Mouse (Mus musculus) hindbrain, embryonic 14.5 days (tissue): ENCODE results near the gene Aoc3. TPM values are rescaled to one million over a fixed set of nuclear protein-coding genes. Genes with fewer than 3 reads are reported as not detected.

Experiments used
- ATAC-seq: fragments of 200-750 bp; cut with Nextera tagmentation; 2 replicates; pipeline ENCODE4 v1.8.0; 2017; ENCODE audit warnings: moderate number of reproducible peaks, mild to moderate bottlenecking, moderate TSS enrichment, moderate library complexity; ENCODE audit not compliant: low FRiP score
- DNase-seq: peaks from one replicate; pipeline ENCODE4 v3.0.0-alpha.2; 2015; ENCODE audit warnings: low spot score
- H3K27ac ChIP-seq: fragments of 300-500 bp; sonication (generic); 2 replicates; pipeline ENCODE4 v1.5.1; 2014; ENCODE audit warnings: mild to moderate bottlenecking, moderate library complexity
- H3K27me3 ChIP-seq: fragments of 300-500 bp; sonication (generic); 2 replicates; pipeline ENCODE4 v1.6.1; 2014; ENCODE audit warnings: mild to moderate bottlenecking, low read length, mixed read lengths; ENCODE audit not compliant: control insufficient read depth, insufficient read depth
- H3K36me3 ChIP-seq: fragments of 300-500 bp; sonication (generic); replicated peaks from 2 replicates; pipeline ENCODE4 v1.6.1; 2014; ENCODE audit not compliant: control insufficient read depth, insufficient read depth
- H3K4me1 ChIP-seq: fragments of 300-500 bp; sonication (generic); replicated peaks from 2 replicates; pipeline ENCODE4 v1.6.1; 2014; ENCODE audit warnings: antibody characterized with exemption, low read length, mixed read lengths; ENCODE audit not compliant: control insufficient read depth, insufficient read depth
- H3K4me2 ChIP-seq: fragments of 300-500 bp; sonication (generic); replicated peaks from 2 replicates; pipeline ENCODE4 v1.6.1; 2014; ENCODE audit warnings: mild to moderate bottlenecking, moderate library complexity
- H3K4me3 ChIP-seq: fragments of 300-500 bp; sonication (generic); replicated peaks from 2 replicates; pipeline ENCODE4 v1.5.1; 2014; ENCODE audit warnings: mild to moderate bottlenecking, low read length
- H3K9ac ChIP-seq: fragments of 300-500 bp; sonication (generic); 2 replicates; pipeline ENCODE4 v1.6.1; 2014
- H3K9me3 ChIP-seq: fragments of 300-500 bp; sonication (generic); 2 replicates; pipeline ENCODE4 v1.6.1; 2016; ENCODE audit warnings: low read length; ENCODE audit not compliant: control insufficient read depth
- WGBS: fragments of 180-500 bp; shearing (Covaris S2); extraction: QIAGEN DNeasy Blood & Tissue Kit; methylation state at CpG from one replicate; pipeline ENCODE4 v1.1.7; 2014; 5-methylcytosine and 5-hydroxymethylcytosine counted together
- polyA plus RNA-seq: library from polyadenylated mRNA; unstranded; fragments of >200 nt; fragmentation: Nextera tagmentation; extraction: Ambion mirVana; gene quantifications from 2 replicates; pipeline ENCODE4 v1.2.1, GENCODE M21; 2014

Aoc3 gene
- polyA plus RNA-seq, 1 experiment from 2014 or later = 0.28 TPM

DNA sequence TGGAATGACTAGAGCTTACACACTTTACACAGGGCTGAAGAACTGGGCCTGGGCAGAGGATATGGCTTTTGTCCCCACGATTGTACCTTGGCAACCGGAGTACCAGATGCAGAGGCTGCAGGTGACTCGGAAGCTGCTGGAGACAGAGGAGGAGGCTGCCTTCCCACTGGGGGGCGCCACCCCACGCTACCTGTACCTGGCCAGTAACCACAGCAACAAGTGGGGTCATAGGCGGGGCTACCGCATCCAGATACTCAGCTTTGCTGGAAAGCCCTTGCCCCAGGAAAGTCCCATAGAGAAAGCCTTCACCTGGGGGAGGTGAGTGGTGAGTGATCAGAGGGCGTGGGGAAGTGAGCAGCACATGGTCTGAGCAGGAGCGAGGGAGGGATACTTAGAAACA, 5.3 kb downstream of the Aoc3 start:
- Histone ChIP-seq H3K4me3 (no peak overlapping the region), H3K27me3 (no peaks in the 10 kb centered on the region), H3K36me3 (no peaks in the 10 kb centered on the region), H3K9ac (no peak overlapping the region), H3K4me2 (no peak overlapping the region), H3K4me1 (peaks cover 15% of the 10 kb centered on the region; the same call in 1 of the 2 replicates), H3K9me3 (no peaks in the 10 kb centered on the region), H3K27ac (no peak overlapping the region)
- WGBS = 82% methylated on average over 9 of the region's 9 CpGs
- ATAC-seq = no peak
- no peak for DNase-seq

DNA sequence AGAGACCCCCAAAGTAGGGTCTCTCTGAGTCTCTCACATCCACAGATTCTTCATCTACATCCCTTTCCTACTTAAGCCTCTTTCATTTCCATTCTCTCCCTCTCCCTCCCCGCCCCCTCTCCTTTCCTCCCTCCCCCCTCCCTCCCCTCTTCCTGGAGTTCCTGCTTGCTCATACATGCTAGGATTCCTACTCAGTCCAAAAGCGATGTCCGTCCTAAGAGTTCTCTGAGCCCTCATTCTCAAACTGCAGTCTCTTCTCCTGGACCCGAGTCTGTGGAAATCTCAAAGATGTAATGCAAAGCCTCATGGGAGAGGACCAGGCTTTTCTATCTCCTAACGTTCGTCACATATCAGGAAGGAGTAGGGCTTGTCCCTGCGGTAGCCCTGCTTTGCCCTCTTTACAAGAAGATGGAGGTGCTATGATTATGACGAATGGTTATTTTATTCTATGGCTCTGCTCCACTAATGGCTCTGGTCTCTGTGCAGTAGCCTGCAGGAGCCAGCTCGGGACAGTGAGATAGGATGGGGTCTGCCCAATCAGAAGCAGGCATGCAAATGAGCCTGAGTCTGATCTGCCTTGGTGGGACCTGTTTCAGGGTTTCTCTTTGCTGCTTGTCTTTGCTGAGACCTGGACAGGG, 7.8 kb downstream of the Aoc3 start:
- Histone ChIP-seq H3K27me3 (no peaks in the 10 kb centered on the region), H3K4me1 (peaks cover 15% of the 10 kb centered on the region; the same call in 1 of the 2 replicates), H3K27ac (peak overlapping the region; percentile 65; the same call in 1 of the 2 replicates), H3K4me2 (peak overlapping the region; percentile 50), H3K4me3 (peak overlapping the region; percentile 24), H3K36me3 (no peaks in the 10 kb centered on the region), H3K9ac (peak overlapping the region; percentile 50), H3K9me3 (no peaks in the 10 kb centered on the region)
- 3% methylated on average over 9 of the region's 9 CpGs for WGBS
- DNase-seq (peak; percentile 28), ATAC-seq (peak; percentile 83)

DNA sequence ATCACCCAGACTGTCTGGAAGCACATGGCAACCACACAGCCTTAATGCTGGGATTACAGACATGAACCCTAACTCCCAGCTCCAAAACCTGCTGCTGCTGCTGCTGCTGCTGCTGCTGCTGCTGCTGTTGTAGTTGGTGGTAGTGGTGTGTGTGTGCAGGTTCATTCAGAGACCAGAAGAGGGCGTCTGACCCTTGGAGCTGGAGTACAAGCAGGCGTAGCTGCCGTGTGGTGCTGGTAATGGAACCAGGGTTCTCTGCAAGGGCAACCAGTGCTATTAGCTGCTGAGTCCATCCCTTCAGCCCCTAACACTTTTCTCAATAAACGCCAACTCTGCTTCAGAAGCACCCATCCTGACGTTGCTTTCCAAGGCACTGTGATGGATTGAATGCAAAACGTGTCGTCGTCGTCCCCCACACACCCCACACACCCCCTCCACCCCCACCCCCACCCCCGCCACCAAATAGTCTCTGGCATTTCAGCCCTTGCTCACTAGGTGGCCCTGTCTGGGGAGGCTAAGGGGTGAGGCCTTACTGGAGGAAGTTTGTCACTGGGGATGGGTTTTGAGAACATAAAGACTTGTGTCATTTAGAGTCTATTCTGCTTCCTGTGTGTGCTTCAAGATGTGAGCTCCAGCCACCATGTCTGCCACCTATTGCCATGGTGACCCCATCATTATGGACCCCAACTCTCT, 16.8 kb downstream of the Aoc3 start:
- H3K4me1 ChIP-seq = no peaks in the 10 kb centered on the region
- ATAC-seq (no peak), DNase-seq (no peak)
- WGBS = 73% methylated on average over 10 of the region's 10 CpGs
- H3K27me3 ChIP-seq = no peaks in the 10 kb centered on the region
- H3K4me3 ChIP-seq = no peak overlapping the region
- H3K9me3 ChIP-seq = no peaks in the 10 kb centered on the region
- H3K9ac ChIP-seq = no peak overlapping the region
- H3K4me2 ChIP-seq = no peak overlapping the region
- H3K27ac ChIP-seq = no peak overlapping the region
- no peaks in the 10 kb centered on the region for H3K36me3 ChIP-seq

DNA sequence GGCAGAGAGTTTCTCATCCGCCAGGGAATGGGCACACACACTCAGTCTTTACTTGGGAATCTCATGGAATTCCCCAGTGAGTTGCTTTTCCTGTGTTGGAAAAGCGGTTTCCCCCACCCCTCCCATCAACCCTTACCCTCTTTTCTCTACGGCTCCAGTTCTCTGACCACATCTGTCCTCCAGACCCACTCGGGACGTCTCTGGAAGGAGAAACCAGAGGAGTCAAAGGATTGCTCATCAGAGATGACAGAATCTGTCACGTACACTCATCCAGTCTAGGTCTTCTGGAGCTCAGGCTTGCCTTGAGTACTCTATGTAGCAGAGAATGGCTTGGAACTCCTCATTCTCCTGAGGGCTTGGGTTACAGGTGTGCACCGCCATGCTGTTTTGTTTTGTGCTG, 18.4 kb downstream of the Aoc3 start:
- H3K27me3 ChIP-seq = no peaks in the 10 kb centered on the region
- H3K4me2 ChIP-seq = no peak overlapping the region
- H3K9me3 ChIP-seq = no peaks in the 10 kb centered on the region
- ATAC-seq (no peak), DNase-seq (no peak)
- no peak overlapping the region for H3K9ac ChIP-seq
- H3K36me3 ChIP-seq = no peaks in the 10 kb centered on the region
- H3K27ac ChIP-seq = no peak overlapping the region
- no peaks in the 10 kb centered on the region for H3K4me1 ChIP-seq
- WGBS = 86% methylated on average over 7 of the region's 7 CpGs
- no peak overlapping the region for H3K4me3 ChIP-seq

- H3K4me2 ChIP-seq = no peak overlapping the region
- no peaks in the 10 kb centered on the region for H3K4me1 ChIP-seq
- no peaks in the 10 kb centered on the region for H3K9me3 ChIP-seq
- H3K27me3 ChIP-seq = no peaks in the 10 kb centered on the region
- ATAC-seq (no peak), DNase-seq (no peak)
- H3K36me3 ChIP-seq = no peaks in the 10 kb centered on the region
- no peak overlapping the region for H3K9ac ChIP-seq
- H3K27ac ChIP-seq = no peak overlapping the region
- H3K4me3 ChIP-seq = no peak overlapping the region
- WGBS = 88% methylated on average over 3 of the region's 3 CpGs
These were observed 18.8 kb downstream of the Aoc3 start for GRCm38 (mm10) chr11:101349216-101349615.

GRCm38 (mm10) chr11:101351100-101351720, 20.8 kb downstream of the Aoc3 start:
- no peak overlapping the region for H3K27ac ChIP-seq
- ATAC-seq = no peak

DNA sequence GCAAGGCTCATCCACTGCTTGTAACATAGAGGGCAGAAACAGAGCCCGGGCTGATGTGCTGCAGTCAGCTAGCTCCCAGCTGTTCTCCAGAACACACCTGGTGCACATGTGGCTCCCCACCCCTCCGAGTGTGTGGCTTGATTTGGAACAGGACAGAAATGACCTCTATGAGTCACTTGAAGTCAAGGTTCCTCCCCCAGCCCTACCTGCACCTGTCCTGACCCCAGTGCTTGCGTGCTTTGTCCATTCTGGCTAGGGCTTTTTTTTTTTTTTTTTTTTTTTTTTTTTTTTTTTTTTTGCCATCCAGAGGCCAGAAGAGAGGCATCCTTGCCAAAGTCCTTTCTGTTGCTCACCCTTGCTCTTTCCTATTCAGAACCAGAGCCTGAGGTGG, 21.3 kb downstream of the Aoc3 start:
- H3K27ac ChIP-seq = no peak overlapping the region
- no peaks in the 10 kb centered on the region for H3K4me1 ChIP-seq
- H3K27me3 ChIP-seq = no peaks in the 10 kb centered on the region
- DNase-seq = no peak
- no peak for ATAC-seq
- no peaks in the 10 kb centered on the region for H3K9me3 ChIP-seq
- H3K4me2 ChIP-seq = no peak overlapping the region
- WGBS = 69% methylated on average over 3 of the region's 3 CpGs
- no peak overlapping the region for H3K9ac ChIP-seq
- H3K36me3 ChIP-seq = no peaks in the 10 kb centered on the region
- H3K4me3 ChIP-seq = no peak overlapping the region

More at GRCm38 (mm10) chr11:101351100-101351720, 20.8 kb downstream of the Aoc3 start:
- H3K4me3 ChIP-seq = no peak overlapping the region
- no peak overlapping the region for H3K9ac ChIP-seq
- no peak for DNase-seq
- H3K36me3 ChIP-seq = no peaks in the 10 kb centered on the region
- 70% methylated on average over 11 of the region's 11 CpGs for WGBS
- no peak overlapping the region for H3K4me2 ChIP-seq
- no peaks in the 10 kb centered on the region for H3K9me3 ChIP-seq
- H3K27me3 ChIP-seq = no peaks in the 10 kb centered on the region
- H3K4me1 ChIP-seq = no peaks in the 10 kb centered on the region

GRCm38 (mm10) chr11:101353436-101353835, 23.0 kb downstream of the Aoc3 start:
- WGBS = 91% methylated on average over 12 of the region's 12 CpGs
- no peak overlapping the region for H3K9ac ChIP-seq
- no peak overlapping the region for H3K4me2 ChIP-seq
- H3K4me3 ChIP-seq = no peak overlapping the region
- H3K27ac ChIP-seq = no peak overlapping the region
- ATAC-seq (no peak), DNase-seq (no peak)
- H3K36me3 ChIP-seq = no peaks in the 10 kb centered on the region
- H3K27me3 ChIP-seq = no peaks in the 10 kb centered on the region
- no peaks in the 10 kb centered on the region for H3K4me1 ChIP-seq
- no peaks in the 10 kb centered on the region for H3K9me3 ChIP-seq

DNA sequence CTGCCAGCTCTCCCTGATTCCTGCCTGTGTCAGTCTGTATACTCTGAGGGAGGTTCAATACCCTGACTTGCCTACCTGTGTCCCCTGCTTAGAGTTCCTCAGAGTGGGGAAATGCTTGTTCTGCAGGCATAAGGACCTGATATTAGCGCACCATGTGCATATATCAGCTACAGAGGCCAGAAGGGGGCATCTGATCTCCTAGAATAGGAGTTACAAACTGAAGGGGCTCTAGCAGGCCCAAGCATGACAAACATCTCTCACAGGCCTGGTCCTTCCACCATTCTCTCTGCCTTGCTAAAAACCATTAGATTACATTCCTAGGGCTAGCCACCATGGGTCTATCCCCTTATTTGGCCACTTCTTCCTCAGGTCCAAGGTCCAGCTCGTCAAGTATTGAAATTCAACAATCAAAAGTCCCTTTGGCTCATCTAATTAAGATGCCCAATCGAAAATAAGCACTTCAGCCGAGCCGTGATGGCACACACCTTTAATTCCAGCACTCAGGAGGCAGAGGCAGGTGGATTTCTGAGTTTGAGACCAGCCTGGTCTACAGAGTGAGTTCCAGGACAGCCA, 24.1 kb downstream of the Aoc3 start:
- Histone ChIP-seq H3K27me3 (no peaks in the 10 kb centered on the region), H3K4me1 (no peaks in the 10 kb centered on the region), H3K9ac (no peak overlapping the region), H3K4me2 (no peak overlapping the region), H3K36me3 (no peaks in the 10 kb centered on the region), H3K4me3 (no peak overlapping the region), H3K27ac (no peak overlapping the region), H3K9me3 (no peaks in the 10 kb centered on the region)
- ATAC-seq (no peak), DNase-seq (no peak)
- 82% methylated on average over 5 of the region's 5 CpGs for WGBS
